In genomic region chr5:34573268-34574221, GRCm38 (mm10) we compare ENCODE assay signal across 7 mouse cellular contexts. TPM values are rescaled to one million over a fixed set of nuclear protein-coding genes. Genes with fewer than 3 reads are reported as not detected.
A peak's percentile ranks its signal among the peaks of the same experiment; 100 is the strongest.
DNase-seq lines count a peak whose midpoint lies in the region; ATAC-seq and TF ChIP-seq lines count a peak whose summit lies in the region.

TSS of gene Add1 (plus strand) at chr5:34573664.

- H3K27me3 ChIP-seq in embryonic facial prominence, embryonic 10.5 days (replicated peaks; ENCODE audit: low read depth, poor library complexity, severe bottlenecking), result no peaks in the 10 kb centered on the region
- no peaks in the 10 kb centered on the region for H3K27me3 ChIP-seq in intestine, postnatal 0 days (replicated peaks; ENCODE audit: control insufficient read depth, insufficient read depth, low read length)
- H3K27me3 ChIP-seq in midbrain, embryonic 12.5 days, result no peaks in the 10 kb centered on the region
- no peaks in the 10 kb centered on the region for H3K27me3 ChIP-seq in small intestine, adult 2 months (ENCODE audit: control insufficient read depth, insufficient read depth, low read length)

- H3K36me3 ChIP-seq in embryonic facial prominence, embryonic 10.5 days (replicated peaks), result peaks cover 13% of the 10 kb centered on the region
- H3K36me3 ChIP-seq in intestine, postnatal 0 days (ENCODE audit: control insufficient read depth, insufficient read depth), result no peaks in the 10 kb centered on the region
- no peaks in the 10 kb centered on the region for H3K36me3 ChIP-seq in midbrain, embryonic 12.5 days
- H3K36me3 ChIP-seq in small intestine, adult 2 months (ENCODE audit: control insufficient read depth, insufficient read depth, low read length), result no peaks in the 10 kb centered on the region

- under 1% methylated on average over 78 of the region's 84 CpGs for WGBS in embryonic facial prominence, embryonic 10.5 days
- under 1% methylated on average over 79 of the region's 84 CpGs for whole genome bisulfite sequencing in intestine, postnatal 0 days
- WGBS in midbrain, embryonic 12.5 days, result under 1% methylated on average over 74 of the region's 84 CpGs
- under 1% methylated on average over 83 of the region's 84 CpGs for WGBS in small intestine, adult 2 months

- peak; percentile 97 for DNase-seq in adrenal gland, postnatal 10 days
- peak; percentile 97 for DNase-seq in embryonic facial prominence, embryonic 10.5 days (ENCODE audit: low spot score)
- DNase-seq in gonadal fat pad, adult 2 months (ENCODE audit: low read depth), result peak; percentile 74
- DNase-seq in left cerebral cortex, postnatal 4 days, result peak; percentile 96

- peak; percentile 99 for ATAC-seq in intestine, postnatal 0 days
- peak; percentile 100 for ATAC-seq in midbrain, embryonic 12.5 days (ENCODE audit: low FRiP score, low read depth)

- intact Hi-C loops in left cerebral cortex, postnatal 4 days (cut with DNase I), result no loop called here

- H3K9me3 ChIP-seq in embryonic facial prominence, embryonic 10.5 days, result no peaks in the 10 kb centered on the region
- H3K9me3 ChIP-seq in intestine, postnatal 0 days (ENCODE audit: control insufficient read depth), result no peaks in the 10 kb centered on the region
- H3K9me3 ChIP-seq in midbrain, embryonic 12.5 days, result no peaks in the 10 kb centered on the region

- peak within 1 kb of the TSS; percentile 73 for H3K4me2 ChIP-seq in intestine, postnatal 0 days (replicated peaks; ENCODE audit: low read depth)
- H3K4me2 ChIP-seq in midbrain, embryonic 12.5 days (replicated peaks), result peak within 1 kb of the TSS; percentile 66

- peak within 1 kb of the TSS; percentile 85 for H3K9ac ChIP-seq in intestine, postnatal 0 days (ENCODE audit: low read depth, low read length)
- H3K9ac ChIP-seq in midbrain, embryonic 12.5 days (replicated peaks), result peak within 1 kb of the TSS; percentile 97

- peaks cover 20% of the 10 kb centered on the region for H3K4me1 ChIP-seq in embryonic facial prominence, embryonic 10.5 days
- no peaks in the 10 kb centered on the region for H3K4me1 ChIP-seq in intestine, postnatal 0 days (replicated peaks; ENCODE audit: control insufficient read depth, insufficient read depth, low read length)
- H3K4me1 ChIP-seq in midbrain, embryonic 12.5 days, result peaks cover 16% of the 10 kb centered on the region
- peaks cover 7% of the 10 kb centered on the region for H3K4me1 ChIP-seq in small intestine, adult 2 months (ENCODE audit: control insufficient read depth, insufficient read depth, insufficient read length, low read length)

- H3K27ac ChIP-seq in embryonic facial prominence, embryonic 10.5 days (replicated peaks), result peak within 1 kb of the TSS; percentile 98
- peak within 1 kb of the TSS; percentile 96 for H3K27ac ChIP-seq in intestine, postnatal 0 days (ENCODE audit: low read depth, low read length)
- H3K27ac ChIP-seq in midbrain, embryonic 12.5 days (replicated peaks), result peak within 1 kb of the TSS; percentile 95
- peak within 1 kb of the TSS; percentile 95 for H3K27ac ChIP-seq in small intestine, adult 2 months (ENCODE audit: insufficient read depth, low read depth, low read length)

- peak within 1 kb of the TSS; percentile 100 for H3K4me3 ChIP-seq in embryonic facial prominence, embryonic 10.5 days
- peak within 1 kb of the TSS; percentile 83 for H3K4me3 ChIP-seq in intestine, postnatal 0 days (ENCODE audit: low read depth, low read length)
- H3K4me3 ChIP-seq in midbrain, embryonic 12.5 days, result peak within 1 kb of the TSS; percentile 96
- peak within 1 kb of the TSS; percentile 85 for H3K4me3 ChIP-seq in small intestine, adult 2 months (ENCODE audit: low read depth, low read length)

- peak; percentile 86 for TF ChIP-seq POLR2A in small intestine, adult 2 months (IDR thresholded peaks at IDR 0.05; ENCODE audit: low read depth, low read length)

- TF ChIP-seq CTCF in intestine, postnatal 0 days (IDR thresholded peaks at IDR 0.05; ENCODE audit: low read depth), result peak; percentile 43
- no peak for TF ChIP-seq CTCF in small intestine, adult 2 months (IDR thresholded peaks at IDR 0.05; ENCODE audit: extremely low read depth, insufficient read length, insufficient replicate concordance, low read depth, low read length)

RNA-seq across cellular contexts. Expression of gene Add1, which starts in this region (rescaled TPM):
- total RNA-seq in adrenal gland, postnatal 10 days (2021), result 100 to 1,000 TPM; 135 to 182 TPM
- 158 and 166 TPM in 2 replicates for polyA plus RNA-seq in embryonic facial prominence, embryonic 10.5 days (2016; fragmentation: Nextera tagmentation; extraction: Ambion mirVana)
- polyA plus RNA-seq in gonadal fat pad, adult 2 months (2012; rRNA removed), result 131 and 143 TPM in 2 replicates
- 59.4 and 62.7 TPM in 2 replicates for polyA plus RNA-seq in intestine, postnatal 0 days (2015; fragmentation: Nextera tagmentation; extraction: Ambion mirVana)
- 100 to 1,000 TPM; 307 to 320 TPM for total RNA-seq in left cerebral cortex, postnatal 4 days (2021)
- 206 and 208 TPM in 2 replicates for polyA plus RNA-seq in midbrain, embryonic 12.5 days (2016; fragmentation: Nextera tagmentation; extraction: Ambion mirVana)
- 42.7 and 160 TPM in 2 replicates for polyA plus RNA-seq in small intestine, adult 2 months (2012; rRNA removed)

Comparison
In these comparisons a context has a peak if more than half of its experiments do, and no peak if none do; other contexts are left out.
1. Peak in every context shown above with its lines: DNase-seq, ATAC-seq, H3K4me3 ChIP-seq and H3K27ac ChIP-seq.